Mouse (Mus musculus): Measurements from ENCODE around the gene Dusp11. TPM values are rescaled to one million over a fixed set of nuclear protein-coding genes. Genes with fewer than 3 reads are reported as not detected.
"Not testable (repeated sequence)": the region's sequence is repeated elsewhere in the genome, so short reads cannot be mapped to it uniquely, and the experiment has no call there.

Dusp11 gene
- polyA plus RNA-seq, 1 experiment from 2014 or later, result 54.6 TPM

GRCm38 (mm10) chr6:85976242-85976641, 14.8 kb upstream of the Dusp11 start:
- Histone ChIP-seq H3K4me2 (ENCODE audit: low read depth, low read length) (no peak overlapping the region), H3K9me3 (ENCODE audit: control insufficient read depth, low read length) (no peaks in the 10 kb centered on the region), H3K27ac (replicated peaks; ENCODE audit: low read depth, low read length) (no peak overlapping the region), H3K4me3 (ENCODE audit: low read depth, low read length) (no peak overlapping the region), H3K27me3 (replicated peaks; ENCODE audit: control insufficient read depth, insufficient read depth, low read length) (no peaks in the 10 kb centered on the region), H3K36me3 (ENCODE audit: control insufficient read depth, insufficient read depth, low read length) (no peaks in the 10 kb centered on the region), H3K9ac (ENCODE audit: low read depth, low read length) (no peak overlapping the region), H3K4me1 (ENCODE audit: control insufficient read depth, insufficient read depth, low read length) (peaks cover 9% of the 10 kb centered on the region; the same call in 1 of the 2 replicates)
- no peak for ATAC-seq (ENCODE audit: low read depth)
- DNase-seq (ENCODE audit: low spot score), result no peak
- 82% methylated on average over 5 of the region's 5 CpGs for WGBS

GRCm38 (mm10) chr6:85975761-85976160, 14.3 kb upstream of the Dusp11 start:
- Histone ChIP-seq H3K4me2 (ENCODE audit: low read depth, low read length) (no peak overlapping the region), H3K36me3 (ENCODE audit: control insufficient read depth, insufficient read depth, low read length) (no peaks in the 10 kb centered on the region), H3K9me3 (ENCODE audit: control insufficient read depth, low read length) (no peaks in the 10 kb centered on the region), H3K27ac (replicated peaks; ENCODE audit: low read depth, low read length) (no peak overlapping the region), H3K9ac (ENCODE audit: low read depth, low read length) (no peak overlapping the region), H3K27me3 (replicated peaks; ENCODE audit: control insufficient read depth, insufficient read depth, low read length) (no peaks in the 10 kb centered on the region), H3K4me3 (ENCODE audit: low read depth, low read length) (no peak overlapping the region), H3K4me1 (ENCODE audit: control insufficient read depth, insufficient read depth, low read length) (peaks cover 9% of the 10 kb centered on the region; the same call in 1 of the 2 replicates)
- no peak for DNase-seq (ENCODE audit: low spot score)
- 86% methylated on average over 1 of the region's 1 CpGs for whole genome bisulfite sequencing
- ATAC-seq (ENCODE audit: low read depth), result no peak

- Histone ChIP-seq H3K27ac (replicated peaks; ENCODE audit: low read depth, low read length) (no peak overlapping the region), H3K4me2 (ENCODE audit: low read depth, low read length) (no peak overlapping the region), H3K4me3 (ENCODE audit: low read depth, low read length) (no peak overlapping the region), H3K36me3 (ENCODE audit: control insufficient read depth, insufficient read depth, low read length) (no peaks in the 10 kb centered on the region), H3K27me3 (replicated peaks; ENCODE audit: control insufficient read depth, insufficient read depth, low read length) (no peaks in the 10 kb centered on the region), H3K9me3 (ENCODE audit: control insufficient read depth, low read length) (no peaks in the 10 kb centered on the region), H3K9ac (ENCODE audit: low read depth, low read length) (no peak overlapping the region), H3K4me1 (ENCODE audit: control insufficient read depth, insufficient read depth, low read length) (peaks cover 9% of the 10 kb centered on the region; the same call in 1 of the 2 replicates)
- DNase-seq (ENCODE audit: low spot score) (no peak), ATAC-seq (ENCODE audit: low read depth) (no peak)
- WGBS, result 58% methylated on average over 10 of the region's 10 CpGs
Observed at GRCm38 (mm10) chr6:85974941-85975617, 13.6 kb upstream of the Dusp11 start.

GRCm38 (mm10) chr6:85973336-85973735, 11.9 kb upstream of the Dusp11 start:
- Histone ChIP-seq H3K4me2 (ENCODE audit: low read depth, low read length) (no peak overlapping the region), H3K9ac (ENCODE audit: low read depth, low read length) (no peak overlapping the region), H3K27me3 (replicated peaks; ENCODE audit: control insufficient read depth, insufficient read depth, low read length) (no peaks in the 10 kb centered on the region), H3K4me1 (ENCODE audit: control insufficient read depth, insufficient read depth, low read length) (peaks cover 9% of the 10 kb centered on the region; the same call in 1 of the 2 replicates), H3K36me3 (ENCODE audit: control insufficient read depth, insufficient read depth, low read length) (no peaks in the 10 kb centered on the region), H3K27ac (replicated peaks; ENCODE audit: low read depth, low read length) (no peak overlapping the region), H3K4me3 (ENCODE audit: low read depth, low read length) (no peak overlapping the region), H3K9me3 (ENCODE audit: control insufficient read depth, low read length) (no peaks in the 10 kb centered on the region)
- no peak for ATAC-seq (ENCODE audit: low read depth)
- DNase-seq (ENCODE audit: low spot score), result no peak
- WGBS, result 73% methylated on average over 3 of the region's 3 CpGs

GRCm38 (mm10) chr6:85972699-85973098, 11.2 kb upstream of the Dusp11 start:
- DNase-seq (ENCODE audit: low spot score) (peak; percentile 50), ATAC-seq (ENCODE audit: low read depth) (no peak)
- H3K4me2 ChIP-seq (ENCODE audit: low read depth, low read length), result no peak overlapping the region
- H3K9ac ChIP-seq (ENCODE audit: low read depth, low read length), result no peak overlapping the region
- WGBS, result 50% methylated on average over 3 of the region's 3 CpGs
- H3K4me3 ChIP-seq (ENCODE audit: low read depth, low read length), result no peak overlapping the region
- H3K36me3 ChIP-seq (ENCODE audit: control insufficient read depth, insufficient read depth, low read length), result no peaks in the 10 kb centered on the region
- H3K27me3 ChIP-seq (replicated peaks; ENCODE audit: control insufficient read depth, insufficient read depth, low read length), result no peaks in the 10 kb centered on the region
- no peaks in the 10 kb centered on the region for H3K9me3 ChIP-seq (ENCODE audit: control insufficient read depth, low read length)
- peaks cover 9% of the 10 kb centered on the region; the same call in 1 of the 2 replicates for H3K4me1 ChIP-seq (ENCODE audit: control insufficient read depth, insufficient read depth, low read length)
- no peak overlapping the region for H3K27ac ChIP-seq (replicated peaks; ENCODE audit: low read depth, low read length)

GRCm38 (mm10) chr6:85969889-85970288, 8.4 kb upstream of the Dusp11 start:
- Histone ChIP-seq H3K4me3 (ENCODE audit: low read depth, low read length) (no peak overlapping the region), H3K4me1 (ENCODE audit: control insufficient read depth, insufficient read depth, low read length) (peaks cover 9% of the 10 kb centered on the region; the same call in 1 of the 2 replicates), H3K9ac (ENCODE audit: low read depth, low read length) (no peak overlapping the region), H3K27ac (replicated peaks; ENCODE audit: low read depth, low read length) (no peak overlapping the region), H3K4me2 (ENCODE audit: low read depth, low read length) (no peak overlapping the region), H3K9me3 (ENCODE audit: control insufficient read depth, low read length) (no peaks in the 10 kb centered on the region), H3K27me3 (replicated peaks; ENCODE audit: control insufficient read depth, insufficient read depth, low read length) (no peaks in the 10 kb centered on the region), H3K36me3 (ENCODE audit: control insufficient read depth, insufficient read depth, low read length) (no peaks in the 10 kb centered on the region)
- 55% methylated on average over 2 of the region's 2 CpGs for WGBS
- ATAC-seq (ENCODE audit: low read depth) (no peak), DNase-seq (ENCODE audit: low spot score) (no peak)

GRCm38 (mm10) chr6:85966686-85967085, 5.2 kb upstream of the Dusp11 start:
- 0 out of 2 replicates have a peak, but pooled peaks have one; percentile 13 for ATAC-seq (ENCODE audit: low read depth)
- 71% methylated on average over 4 of the region's 4 CpGs for WGBS
- Histone ChIP-seq H3K4me1 (ENCODE audit: control insufficient read depth, insufficient read depth, low read length) (no peaks in the 10 kb centered on the region), H3K4me2 (ENCODE audit: low read depth, low read length) (no peak overlapping the region), H3K4me3 (ENCODE audit: low read depth, low read length) (no peak overlapping the region), H3K27me3 (replicated peaks; ENCODE audit: control insufficient read depth, insufficient read depth, low read length) (no peaks in the 10 kb centered on the region), H3K9ac (ENCODE audit: low read depth, low read length) (no peak overlapping the region), H3K36me3 (ENCODE audit: control insufficient read depth, insufficient read depth, low read length) (no peaks in the 10 kb centered on the region), H3K9me3 (ENCODE audit: control insufficient read depth, low read length) (no peaks in the 10 kb centered on the region), H3K27ac (replicated peaks; ENCODE audit: low read depth, low read length) (no peak overlapping the region)
- DNase-seq (ENCODE audit: low spot score), result no peak

- not testable (repeated sequence) for H3K27me3 ChIP-seq (replicated peaks; ENCODE audit: control insufficient read depth, insufficient read depth, low read length); H3K4me3 ChIP-seq (ENCODE audit: low read depth, low read length); H3K4me2 ChIP-seq (ENCODE audit: low read depth, low read length); H3K4me1 ChIP-seq (ENCODE audit: control insufficient read depth, insufficient read depth, low read length); H3K27ac ChIP-seq (replicated peaks; ENCODE audit: low read depth, low read length); H3K9me3 ChIP-seq (ENCODE audit: control insufficient read depth, low read length); H3K36me3 ChIP-seq (ENCODE audit: control insufficient read depth, insufficient read depth, low read length); ATAC-seq (ENCODE audit: low read depth); H3K9ac ChIP-seq (ENCODE audit: low read depth, low read length)
- peak; percentile 61 for DNase-seq (ENCODE audit: low spot score)
- 38% methylated on average over 4 of the region's 6 CpGs for WGBS
Observed at GRCm38 (mm10) chr6:85966081-85966480, 4.6 kb upstream of the Dusp11 start.

DNA sequence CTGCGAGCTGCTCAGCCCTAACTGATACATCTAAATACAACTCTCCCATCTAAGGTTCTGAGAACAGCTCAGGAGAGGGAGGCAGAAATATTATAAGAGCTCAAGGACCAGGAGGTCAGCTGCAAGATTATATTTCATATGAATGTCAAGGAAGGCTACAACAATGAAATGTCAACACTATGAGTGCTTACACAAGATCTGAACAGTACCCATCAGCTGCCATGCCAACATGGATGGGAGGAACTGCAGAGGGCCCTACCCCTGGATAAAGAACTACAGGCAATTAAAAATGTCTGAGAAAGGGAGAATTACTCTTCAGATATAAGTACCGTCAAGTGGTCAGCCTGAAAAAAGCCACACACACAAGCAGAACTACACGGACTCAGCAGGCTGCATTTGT, 3.9 kb downstream of the Dusp11 start:
- Histone ChIP-seq H3K27me3 (replicated peaks; ENCODE audit: control insufficient read depth, insufficient read depth, low read length) (no peaks in the 10 kb centered on the region), H3K9me3 (ENCODE audit: control insufficient read depth, low read length) (no peaks in the 10 kb centered on the region), H3K4me1 (ENCODE audit: control insufficient read depth, insufficient read depth, low read length) (peaks cover 6% of the 10 kb centered on the region; the same call in 1 of the 2 replicates), H3K4me2 (ENCODE audit: low read depth, low read length) (no peak overlapping the region), H3K27ac (replicated peaks; ENCODE audit: low read depth, low read length) (no peak overlapping the region), H3K4me3 (ENCODE audit: low read depth, low read length) (no peak overlapping the region), H3K9ac (ENCODE audit: low read depth, low read length) (no peak overlapping the region), H3K36me3 (ENCODE audit: control insufficient read depth, insufficient read depth, low read length) (peaks cover 57% of the 10 kb centered on the region)
- 86% methylated on average over 3 of the region's 3 CpGs for WGBS
- ATAC-seq (ENCODE audit: low read depth) (no peak), DNase-seq (ENCODE audit: low spot score) (no peak)

Data from embryonic facial prominence, embryonic 14.5 days (tissue).